Mouse (Mus musculus) lung, embryonic 14.5 days (tissue): ENCODE measurements at regions not wholly inside any gene's neighbourhood (a gene's known extent, or its start where the extent isn't known, plus 50 kb on each side); places are given as distances from the start of the nearest gene placed in this dataset.

Experiments used
- ATAC-seq: fragments of 200-750 bp; cut with Nextera tagmentation; 2 replicates; pipeline ENCODE4 v1.8.0; 2017; ENCODE audit warnings: mild to moderate bottlenecking, moderate TSS enrichment, moderate library complexity; ENCODE audit not compliant: insufficient read depth
- DNase-seq: peaks from one replicate; pipeline ENCODE4 v3.0.0-alpha.2; 2015
- H3K27ac ChIP-seq: fragments of 300-500 bp; sonication (generic); 2 replicates; pipeline ENCODE4 v1.5.1; 2014; ENCODE audit warnings: low read depth, mild to moderate bottlenecking, moderate library complexity
- H3K27me3 ChIP-seq: fragments of 300-500 bp; sonication (generic); 2 replicates; pipeline ENCODE4 v1.6.1; 2014; ENCODE audit warnings: low read length, control low read depth; ENCODE audit not compliant: insufficient read depth
- H3K36me3 ChIP-seq: fragments of 300-500 bp; sonication (generic); 2 replicates; pipeline ENCODE4 v1.6.1; 2014; ENCODE audit warnings: control low read depth; ENCODE audit not compliant: insufficient read depth
- H3K4me1 ChIP-seq: fragments of 300-500 bp; sonication (generic); 2 replicates; pipeline ENCODE4 v1.6.1; 2014; ENCODE audit warnings: antibody characterized with exemption, control low read depth; ENCODE audit not compliant: insufficient read depth
- H3K4me2 ChIP-seq: fragments of 300-500 bp; sonication (generic); 2 replicates; pipeline ENCODE4 v1.6.1; 2014; ENCODE audit warnings: mild to moderate bottlenecking
- H3K4me3 ChIP-seq: fragments of 300-500 bp; sonication (generic); 2 replicates; pipeline ENCODE4 v1.5.1; 2014; ENCODE audit warnings: low read depth, low read length
- H3K9ac ChIP-seq: fragments of 300-500 bp; sonication (generic); 2 replicates; pipeline ENCODE4 v1.6.1; 2014
- H3K9me3 ChIP-seq: fragments of 300-500 bp; sonication (generic); 2 replicates; pipeline ENCODE4 v1.6.1; 2016; ENCODE audit warnings: low read depth, low read length, control low read depth
- CTCF ChIP-seq: IDR thresholded peaks from 2 replicates; pipeline ENCODE4 v1.5.1; 2016; ENCODE audit warnings: antibody characterized with exemption, low read depth
- WGBS: fragments of 180-500 bp; shearing (Covaris S2); extraction: QIAGEN DNeasy Blood & Tissue Kit; methylation state at CpG from one replicate; pipeline ENCODE4 v1.1.7; 2014; 5-methylcytosine and 5-hydroxymethylcytosine counted together

- Histone ChIP-seq H3K9me3 (no peaks in the 10 kb centered on the region), H3K4me3 (no peak overlapping the region), H3K4me1 (no peaks in the 10 kb centered on the region), H3K9ac (no peak overlapping the region), H3K27me3 (no peaks in the 10 kb centered on the region), H3K27ac (no peak overlapping the region), H3K36me3 (no peaks in the 10 kb centered on the region), H3K4me2 (no peak overlapping the region)
- ATAC-seq: no peak
- no peak for TF ChIP-seq CTCF
- DNase-seq: no peak
- WGBS: 85% methylated on average over 2 of the region's 2 CpGs
These were observed 106.2 kb downstream of the Sec31a start for GRCm38 (mm10) chr5:100309807-100310165.

DNA sequence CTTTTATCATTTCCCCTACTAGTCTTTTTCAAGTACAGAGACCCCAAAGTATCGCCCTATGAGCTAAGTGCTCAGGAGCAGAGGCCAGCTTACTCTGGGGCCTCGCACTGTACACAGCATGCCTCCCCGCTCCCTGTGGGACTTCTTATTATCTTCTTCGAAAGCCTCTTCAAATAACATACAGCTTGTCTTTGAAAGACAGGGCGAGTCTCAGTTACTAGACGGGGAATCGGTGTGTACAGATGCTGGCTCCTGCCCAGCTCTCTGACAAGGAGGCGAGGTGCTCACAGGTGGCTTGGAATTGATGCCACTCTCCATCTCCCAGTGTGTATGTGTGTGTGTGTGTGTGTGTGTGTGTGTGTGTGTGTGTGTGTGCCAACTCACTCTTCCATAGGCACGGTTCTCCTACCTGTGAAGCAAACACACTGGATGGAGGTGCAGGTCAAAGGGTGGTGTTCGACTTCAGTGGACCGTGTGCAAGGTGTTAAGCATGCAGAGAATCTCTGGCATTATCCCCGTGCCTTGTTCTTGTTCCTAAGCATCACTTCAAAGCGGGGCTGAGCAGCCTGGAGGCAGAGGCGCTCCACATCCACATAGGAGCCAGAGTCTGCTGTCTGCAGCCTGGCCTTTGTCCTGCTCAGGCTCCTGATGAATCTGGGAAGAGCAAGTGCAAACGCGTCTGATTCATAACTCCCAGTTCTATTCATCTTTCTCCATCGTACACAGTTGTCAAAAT lies 106.8 kb downstream of the Sec31a start:
- no peak overlapping the region for H3K9ac ChIP-seq
- H3K27ac ChIP-seq: no peak overlapping the region
- H3K9me3 ChIP-seq: no peaks in the 10 kb centered on the region
- 63% methylated on average over 17 of the region's 17 CpGs for WGBS
- ATAC-seq (no peak), DNase-seq (no peak)
- H3K4me2 ChIP-seq: no peak overlapping the region
- H3K27me3 ChIP-seq: no peaks in the 10 kb centered on the region
- no peaks in the 10 kb centered on the region for H3K4me1 ChIP-seq
- no peak for TF ChIP-seq CTCF
- H3K36me3 ChIP-seq: no peaks in the 10 kb centered on the region
- H3K4me3 ChIP-seq: no peak overlapping the region

- Histone ChIP-seq H3K9me3 (no peaks in the 10 kb centered on the region), H3K27ac (no peak overlapping the region), H3K4me2 (no peak overlapping the region), H3K4me1 (0 out of 2 replicates have a peak, but pooled peaks cover 3% of the 10 kb centered on the region), H3K36me3 (no peaks in the 10 kb centered on the region), H3K9ac (no peak overlapping the region), H3K4me3 (no peak overlapping the region), H3K27me3 (no peaks in the 10 kb centered on the region)
- ATAC-seq (no peak), DNase-seq (peak; percentile 81)
- 65% methylated on average over 3 of the region's 3 CpGs for WGBS
- peak; percentile 71 for TF ChIP-seq CTCF
These were observed 111.6 kb downstream of the Sec31a start for GRCm38 (mm10) chr5:100304403-100304802.

DNA sequence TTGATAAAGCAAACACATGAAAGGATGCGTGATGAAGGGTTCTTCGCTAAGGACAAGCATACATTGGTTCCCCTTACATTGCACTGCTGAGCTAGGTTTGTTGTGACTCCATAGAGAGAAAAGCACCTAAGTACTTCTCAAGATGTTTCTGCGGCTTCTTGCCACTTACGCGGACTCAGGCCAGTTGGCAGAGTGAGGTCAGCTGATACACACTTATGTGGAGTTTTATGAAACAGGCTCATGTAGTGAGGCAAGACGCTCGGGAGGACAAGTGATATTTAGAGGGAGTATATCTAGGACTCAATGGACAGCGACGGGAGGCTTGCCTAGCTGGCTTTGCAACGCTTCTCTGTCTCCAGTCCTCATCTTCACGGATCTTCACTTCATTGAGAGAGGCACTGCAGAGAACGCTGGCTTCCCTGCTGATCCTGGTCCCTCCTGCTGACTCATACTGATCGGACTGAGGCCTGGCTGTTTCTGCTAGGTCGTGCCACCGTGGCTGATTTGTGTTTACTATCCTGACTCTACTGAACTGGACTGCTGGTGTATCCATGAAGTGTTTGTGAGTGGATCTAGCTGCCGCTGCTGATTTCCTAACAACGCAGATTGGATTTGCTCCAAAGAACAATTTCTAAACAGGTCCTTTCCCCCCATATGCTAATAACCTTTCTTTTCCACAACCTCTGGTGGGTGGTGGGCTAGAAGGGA lies 113.8 kb downstream of the Sec31a start:
- no peak overlapping the region for H3K4me2 ChIP-seq
- no peaks in the 10 kb centered on the region for H3K9me3 ChIP-seq
- 52% methylated on average over 17 of the region's 17 CpGs for WGBS
- 0 out of 2 replicates have a peak, but pooled peaks cover 3% of the 10 kb centered on the region for H3K4me1 ChIP-seq
- H3K27ac ChIP-seq: peak overlapping the region; percentile 59; the same call in 1 of the 2 replicates
- peak; percentile 89 for DNase-seq
- no peak for TF ChIP-seq CTCF
- no peak overlapping the region for H3K9ac ChIP-seq
- H3K4me3 ChIP-seq: no peak overlapping the region
- ATAC-seq: peak; percentile 94
- H3K36me3 ChIP-seq: no peaks in the 10 kb centered on the region
- no peaks in the 10 kb centered on the region for H3K27me3 ChIP-seq

- no peaks in the 10 kb centered on the region for H3K27me3 ChIP-seq
- no peaks in the 10 kb centered on the region for H3K36me3 ChIP-seq
- no peaks in the 10 kb centered on the region for H3K9me3 ChIP-seq
- no peak overlapping the region for H3K4me2 ChIP-seq
- 0 out of 2 replicates have a peak, but pooled peaks cover 6% of the 10 kb centered on the region for H3K4me1 ChIP-seq
- no peak overlapping the region for H3K9ac ChIP-seq
- no peak overlapping the region for H3K27ac ChIP-seq
- no peak for ATAC-seq
- no peak for DNase-seq
- no peak for TF ChIP-seq CTCF
- no peak overlapping the region for H3K4me3 ChIP-seq
- WGBS: 85% methylated on average over 4 of the region's 4 CpGs
These were observed 116.9 kb downstream of the Sec31a start for GRCm38 (mm10) chr5:100299141-100299540.

DNA sequence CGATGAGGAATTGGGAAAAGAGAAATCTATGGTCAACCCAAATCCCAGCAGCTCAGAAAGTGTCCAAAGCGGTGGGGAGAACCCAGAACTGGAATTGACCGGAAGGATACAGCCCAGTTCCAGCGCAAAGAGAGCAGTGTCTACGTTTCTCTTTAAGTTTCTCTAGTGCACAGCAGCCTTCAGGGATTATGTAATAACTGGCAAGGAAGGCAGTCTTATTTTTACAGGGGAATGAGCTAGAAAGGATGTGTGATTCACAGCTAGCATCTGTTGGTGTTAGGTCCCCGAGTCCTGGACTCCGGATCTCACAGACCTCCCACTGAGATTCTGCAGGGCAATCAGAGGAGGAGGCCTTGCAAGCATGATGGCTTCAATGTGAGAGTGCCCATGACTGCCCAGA lies 121.8 kb downstream of the Sec31a start:
- ATAC-seq (peak; percentile 83), DNase-seq (peak; percentile 87)
- Histone ChIP-seq H3K27me3 (no peaks in the 10 kb centered on the region), H3K27ac (peak overlapping the region; percentile 67; the same call in 1 of the 2 replicates), H3K9ac (no peak overlapping the region), H3K4me3 (no peak overlapping the region), H3K4me2 (no peak overlapping the region), H3K36me3 (no peaks in the 10 kb centered on the region), H3K9me3 (no peaks in the 10 kb centered on the region), H3K4me1 (0 out of 2 replicates have a peak, but pooled peaks cover 3% of the 10 kb centered on the region)
- WGBS: 55% methylated on average over 7 of the region's 7 CpGs
- TF ChIP-seq CTCF: no peak

GRCm38 (mm10) chr5:100280215-100280614 lies 120.6 kb upstream of the Tmem150c start:
- no peak overlapping the region for H3K9ac ChIP-seq
- H3K4me2 ChIP-seq: no peak overlapping the region
- no peaks in the 10 kb centered on the region for H3K27me3 ChIP-seq
- no peaks in the 10 kb centered on the region for H3K36me3 ChIP-seq
- H3K9me3 ChIP-seq: no peaks in the 10 kb centered on the region
- no peak overlapping the region for H3K4me3 ChIP-seq
- DNase-seq (no peak), ATAC-seq (no peak)
- H3K27ac ChIP-seq: no peak overlapping the region
- TF ChIP-seq CTCF: no peak
- 85% methylated on average over 4 of the region's 4 CpGs for WGBS
- no peaks in the 10 kb centered on the region for H3K4me1 ChIP-seq
